Mouse (Mus musculus): ENCODE measurements around the gene Nhsl1.
"Not testable (repeated sequence)": the region's sequence is repeated elsewhere in the genome, so short reads cannot be mapped to it uniquely, and the experiment has no call there.

Gene Nhsl1

GRCm38 (mm10) chr10:18532293-18532692 lies 213.5 kb downstream of the Nhsl1 start:
- no peak for DNase-seq (ENCODE audit: low spot score)

- DNase-seq (ENCODE audit: low spot score), result no peak
Measured at GRCm38 (mm10) chr10:18536889-18537288, 218.1 kb downstream of the Nhsl1 start.

GRCm38 (mm10) chr10:18545309-18545708 lies 226.5 kb downstream of the Nhsl1 start:
- no peak for DNase-seq (ENCODE audit: low spot score)

GRCm38 (mm10) chr10:18545813-18546235 lies 227.0 kb downstream of the Nhsl1 start, which contains the start of gene Hebp2:
Gene Hebp2, minus strand, starts transcription at chr10:18546076.
- peak; percentile 26 for DNase-seq (ENCODE audit: low spot score)

GRCm38 (mm10) chr10:18547381-18547780 lies 228.6 kb downstream of the Nhsl1 start:
- DNase-seq (ENCODE audit: low spot score), result no peak

- no peak for DNase-seq (ENCODE audit: low spot score)
Measured at GRCm38 (mm10) chr10:18549321-18550216, 230.8 kb downstream of the Nhsl1 start.

- not testable (repeated sequence) for DNase-seq (ENCODE audit: low spot score)
Measured at GRCm38 (mm10) chr10:18559076-18559475, 240.3 kb downstream of the Nhsl1 start.

GRCm38 (mm10) chr10:18561445-18561844 lies 242.7 kb downstream of the Nhsl1 start:
- no peak for DNase-seq (ENCODE audit: low spot score)

- DNase-seq (ENCODE audit: low spot score), result peak; percentile 45
Measured at GRCm38 (mm10) chr10:18562940-18563339, 244.2 kb downstream of the Nhsl1 start.

GRCm38 (mm10) chr10:18572581-18572980 lies 253.8 kb downstream of the Nhsl1 start:
- DNase-seq (ENCODE audit: low spot score), result no peak

Data from lung, postnatal 25 days (tissue).